Mouse (Mus musculus): ENCODE results near the gene Fgfr2.

The Fgfr2 gene

GRCm38 (mm10) chr7:130374311-130374710 lies 2748.8 kb downstream of the Fgfr2 start:
- DNase-seq (ENCODE audit: low read depth): no peak

- no peak for DNase-seq (ENCODE audit: low read depth)
Measured at GRCm38 (mm10) chr7:130368827-130369641, 2754.1 kb downstream of the Fgfr2 start.

- DNase-seq (ENCODE audit: low read depth): no peak
Measured at GRCm38 (mm10) chr7:130368036-130368826, 2754.9 kb downstream of the Fgfr2 start.

GRCm38 (mm10) chr7:130367222-130368035 lies 2755.7 kb downstream of the Fgfr2 start:
- DNase-seq (ENCODE audit: low read depth): no peak

GRCm38 (mm10) chr7:130365711-130366110 lies 2757.4 kb downstream of the Fgfr2 start:
- no peak for DNase-seq (ENCODE audit: low read depth)

- DNase-seq (ENCODE audit: low read depth): no peak
Measured at GRCm38 (mm10) chr7:130340412-130341152, 2782.6 kb downstream of the Fgfr2 start.

GRCm38 (mm10) chr7:130337601-130338000 lies 2785.5 kb downstream of the Fgfr2 start:
- no peak for DNase-seq (ENCODE audit: low read depth)

GRCm38 (mm10) chr7:130335440-130336051 lies 2787.6 kb downstream of the Fgfr2 start:
- DNase-seq (ENCODE audit: low read depth): no peak

GRCm38 (mm10) chr7:130332515-130333220 lies 2790.5 kb downstream of the Fgfr2 start:
- DNase-seq (ENCODE audit: low read depth): peak; percentile 19

GRCm38 (mm10) chr7:130327603-130328365 lies 2795.4 kb downstream of the Fgfr2 start:
- no peak for DNase-seq (ENCODE audit: low read depth)

GRCm38 (mm10) chr7:130325983-130326433 lies 2797.1 kb downstream of the Fgfr2 start:
- peak; percentile 6 for DNase-seq (ENCODE audit: low read depth)

- no peak for DNase-seq (ENCODE audit: low read depth)
Measured at GRCm38 (mm10) chr7:130324716-130325401, 2798.3 kb downstream of the Fgfr2 start.

- no peak for DNase-seq (ENCODE audit: low read depth)
Measured at GRCm38 (mm10) chr7:130323766-130324165, 2799.4 kb downstream of the Fgfr2 start.

- peak; percentile 24 for DNase-seq (ENCODE audit: low read depth)
Measured at GRCm38 (mm10) chr7:130319799-130320556, 2803.2 kb downstream of the Fgfr2 start.

- DNase-seq (ENCODE audit: low read depth): no peak
Measured at GRCm38 (mm10) chr7:130316294-130316693, 2806.9 kb downstream of the Fgfr2 start.

GRCm38 (mm10) chr7:130315221-130315620 lies 2807.9 kb downstream of the Fgfr2 start:
- no peak for DNase-seq (ENCODE audit: low read depth)

- DNase-seq (ENCODE audit: low read depth): no peak
Measured at GRCm38 (mm10) chr7:130314658-130315057, 2808.5 kb downstream of the Fgfr2 start.

GRCm38 (mm10) chr7:130311362-130311761 lies 2811.8 kb downstream of the Fgfr2 start:
- no peak for DNase-seq (ENCODE audit: low read depth)

All from NIH3T3 (cell line).